Mouse (Mus musculus) mesoderm, embryonic 11.5 days (tissue): ENCODE measurements at regions not wholly inside any gene's neighbourhood (a gene's known extent, or its start where the extent isn't known, plus 50 kb on each side); places are given as distances from the start of the nearest gene placed in this dataset.

Experiments used
- DNase-seq: peaks from one replicate; pipeline ENCODE4 v3.0.0-alpha.2; 2012; ENCODE audit warnings: low read depth, low spot score

GRCm38 (mm10) chr7:135324991-135325390 lies 66.5 kb downstream of the Nps start:
- DNase-seq, result peak; percentile 27

DNA sequence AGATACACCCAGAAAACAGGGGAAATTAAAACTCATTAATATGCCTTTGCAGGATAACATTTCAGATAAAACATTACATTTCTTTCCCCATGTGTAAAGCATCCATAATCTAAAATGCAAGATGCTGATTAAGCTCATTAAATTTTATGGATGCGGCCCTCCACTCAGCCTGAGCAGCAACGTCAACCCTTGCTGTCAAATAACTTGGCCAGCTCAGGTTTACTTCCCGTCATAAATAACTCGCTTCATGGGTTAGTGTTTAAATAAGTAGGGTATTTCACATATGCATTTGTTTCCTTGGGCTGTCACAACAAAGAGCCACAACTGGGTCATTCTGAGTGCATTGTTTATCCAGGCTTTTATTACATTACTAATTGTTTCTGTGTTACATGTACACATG lies 65.1 kb upstream of the Foxi2 start:
- DNase-seq, result no peak

GRCm38 (mm10) chr7:135346720-135347119 lies 63.4 kb upstream of the Foxi2 start:
- no peak for DNase-seq

GRCm38 (mm10) chr7:135357797-135358196 lies 52.3 kb upstream of the Foxi2 start:
- DNase-seq, result no peak
